Mouse (Mus musculus): ENCODE measurements around the gene Hoxd13. TPM values are rescaled to one million over a fixed set of nuclear protein-coding genes. Genes with fewer than 3 reads are reported as not detected.

Gene Hoxd13
- polyA plus RNA-seq, 1 experiment from 2014 or later, result 59.8 TPM

DNA sequence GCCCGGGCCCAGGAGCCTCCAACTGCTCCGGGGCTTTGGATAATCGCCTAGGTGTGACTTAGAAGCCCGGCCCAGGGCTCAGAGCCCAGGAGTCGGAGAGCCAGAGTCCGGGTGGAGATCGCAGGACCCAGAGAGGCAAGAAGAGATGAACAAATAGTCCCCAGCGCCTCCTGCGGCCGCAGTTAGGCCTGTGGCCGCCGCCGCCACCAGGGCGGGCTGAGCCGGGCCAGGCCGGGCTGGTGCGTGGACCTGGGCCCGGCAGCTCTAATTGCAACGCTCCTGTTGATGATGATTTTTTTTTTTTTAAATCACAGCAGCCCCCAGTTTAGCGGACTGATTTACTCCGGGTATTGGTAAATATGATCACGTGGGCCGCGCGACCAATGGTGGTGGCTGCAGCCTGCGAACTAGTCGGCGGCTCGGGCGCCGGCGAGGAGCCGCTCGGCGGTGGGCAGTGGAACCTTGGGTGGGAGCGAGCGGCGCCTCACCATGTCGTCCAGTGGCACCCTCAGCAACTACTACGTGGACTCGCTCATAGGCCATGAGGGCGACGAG, 29.5 kb downstream of the Hoxd13 start, which contains the start of gene Hoxd9:
TSS of gene Hoxd9 (plus strand) at position 161 of the 555 bp plus-strand sequence.
- Histone ChIP-seq H3K9me3 (ENCODE audit: control insufficient read depth, low read length) (no peaks in the 10 kb centered on the region), H3K9ac (ENCODE audit: low read length) (peak within 1 kb of the TSS; percentile 97), H3K27ac (replicated peaks; ENCODE audit: low read depth, low read length) (peak within 1 kb of the TSS; percentile 98), H3K36me3 (ENCODE audit: control insufficient read depth, insufficient read depth, low read length) (no peaks in the 10 kb centered on the region), H3K27me3 (ENCODE audit: control insufficient read depth, insufficient read depth, low read length) (no peaks in the 10 kb centered on the region; the same call in 1 of the 2 replicates), H3K4me3 (ENCODE audit: low read depth, low read length) (peak within 1 kb of the TSS; percentile 71), H3K4me1 (ENCODE audit: control insufficient read depth, insufficient read depth, low read length) (peaks cover 38% of the 10 kb centered on the region), H3K4me2 (ENCODE audit: low read depth, severe bottlenecking) (peak within 1 kb of the TSS; percentile 93)
- peak; percentile 87 for DNase-seq (ENCODE audit: low spot score)
- ATAC-seq (ENCODE audit: insufficient number of reproducible peaks, low FRiP score, low TSS enrichment, low read depth), result peak; percentile 51
- under 1% methylated on average over 43 of the region's 43 CpGs for WGBS

GRCm38 (mm10) chr2:74698201-74699052, 30.3 kb downstream of the Hoxd13 start:
- peak overlapping the region; percentile 98 for H3K27ac ChIP-seq (replicated peaks; ENCODE audit: low read depth, low read length)
- DNase-seq (ENCODE audit: low spot score) (peak; percentile 83), ATAC-seq (ENCODE audit: insufficient number of reproducible peaks, low FRiP score, low TSS enrichment, low read depth) (peak; percentile 38; the same call in 1 of the 2 replicates)
- H3K4me2 ChIP-seq (ENCODE audit: low read depth, severe bottlenecking), result peak overlapping the region; percentile 93
- peak overlapping the region; percentile 71 for H3K4me3 ChIP-seq (ENCODE audit: low read depth, low read length)
- H3K9me3 ChIP-seq (ENCODE audit: control insufficient read depth, low read length), result no peaks in the 10 kb centered on the region
- H3K27me3 ChIP-seq (ENCODE audit: control insufficient read depth, insufficient read depth, low read length), result no peaks in the 10 kb centered on the region; the same call in 1 of the 2 replicates
- H3K36me3 ChIP-seq (ENCODE audit: control insufficient read depth, insufficient read depth, low read length), result no peaks in the 10 kb centered on the region
- WGBS, result under 1% methylated on average over 80 of the region's 86 CpGs
- H3K9ac ChIP-seq (ENCODE audit: low read length), result peak overlapping the region; percentile 97
- peaks cover 38% of the 10 kb centered on the region for H3K4me1 ChIP-seq (ENCODE audit: control insufficient read depth, insufficient read depth, low read length)

GRCm38 (mm10) chr2:74699053-74699430, 30.9 kb downstream of the Hoxd13 start:
- Histone ChIP-seq H3K4me3 (ENCODE audit: low read depth, low read length) (peak overlapping the region; percentile 71), H3K27ac (replicated peaks; ENCODE audit: low read depth, low read length) (peak overlapping the region; percentile 98), H3K9ac (ENCODE audit: low read length) (peak overlapping the region; percentile 97), H3K36me3 (ENCODE audit: control insufficient read depth, insufficient read depth, low read length) (no peaks in the 10 kb centered on the region), H3K27me3 (ENCODE audit: control insufficient read depth, insufficient read depth, low read length) (no peaks in the 10 kb centered on the region; the same call in 1 of the 2 replicates), H3K4me2 (ENCODE audit: low read depth, severe bottlenecking) (peak overlapping the region; percentile 93), H3K4me1 (ENCODE audit: control insufficient read depth, insufficient read depth, low read length) (peaks cover 42% of the 10 kb centered on the region), H3K9me3 (ENCODE audit: control insufficient read depth, low read length) (no peaks in the 10 kb centered on the region)
- WGBS, result under 1% methylated on average over 17 of the region's 17 CpGs
- peak; percentile 77 for DNase-seq (ENCODE audit: low spot score)
- ATAC-seq (ENCODE audit: insufficient number of reproducible peaks, low FRiP score, low TSS enrichment, low read depth), result peak; percentile 6; the same call in 1 of the 2 replicates

GRCm38 (mm10) chr2:74699664-74700545, 31.8 kb downstream of the Hoxd13 start:
- peak overlapping the region; percentile 98 for H3K27ac ChIP-seq (replicated peaks; ENCODE audit: low read depth, low read length)
- 4% methylated on average over 23 of the region's 23 CpGs for WGBS
- peak overlapping the region; percentile 97 for H3K9ac ChIP-seq (ENCODE audit: low read length)
- no peaks in the 10 kb centered on the region for H3K36me3 ChIP-seq (ENCODE audit: control insufficient read depth, insufficient read depth, low read length)
- peak overlapping the region; percentile 93 for H3K4me2 ChIP-seq (ENCODE audit: low read depth, severe bottlenecking)
- H3K27me3 ChIP-seq (ENCODE audit: control insufficient read depth, insufficient read depth, low read length), result no peaks in the 10 kb centered on the region; the same call in 1 of the 2 replicates
- peak overlapping the region; percentile 71 for H3K4me3 ChIP-seq (ENCODE audit: low read depth, low read length)
- peak; percentile 68 for DNase-seq (ENCODE audit: low spot score)
- H3K9me3 ChIP-seq (ENCODE audit: control insufficient read depth, low read length), result no peaks in the 10 kb centered on the region
- no peak for ATAC-seq (ENCODE audit: insufficient number of reproducible peaks, low FRiP score, low TSS enrichment, low read depth)
- H3K4me1 ChIP-seq (ENCODE audit: control insufficient read depth, insufficient read depth, low read length), result peaks cover 42% of the 10 kb centered on the region

DNA sequence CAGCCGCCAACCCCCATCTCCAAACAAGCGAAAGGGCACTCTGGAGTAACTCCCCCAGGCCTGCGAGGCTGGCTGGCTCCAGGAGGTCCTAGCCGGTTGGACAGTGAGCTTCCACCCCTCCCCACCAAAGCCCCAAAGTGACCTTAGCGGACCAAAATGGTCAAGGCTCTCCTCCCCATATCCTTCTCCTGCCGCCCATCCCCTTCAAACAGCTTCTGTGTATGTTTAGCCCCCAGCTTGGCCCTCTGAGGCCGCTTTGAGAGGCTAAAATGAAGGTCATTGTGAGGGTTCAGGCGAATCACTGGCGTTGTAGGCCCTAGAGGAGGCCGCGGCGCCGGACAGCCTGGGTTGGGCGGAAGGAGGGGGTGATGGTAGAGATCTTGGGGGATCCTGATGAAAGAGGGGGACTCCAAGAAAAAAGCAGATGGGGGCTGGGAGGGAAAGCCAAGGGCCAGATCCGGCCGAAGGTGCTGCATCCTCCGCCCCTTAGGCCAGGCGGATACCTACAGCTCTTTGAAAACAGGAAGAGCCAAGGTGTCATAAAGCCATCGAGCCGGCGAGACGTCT, 32.5 kb downstream of the Hoxd13 start:
- 2% methylated on average over 22 of the region's 22 CpGs for WGBS
- Histone ChIP-seq H3K27ac (replicated peaks; ENCODE audit: low read depth, low read length) (peak overlapping the region; percentile 98), H3K27me3 (ENCODE audit: control insufficient read depth, insufficient read depth, low read length) (no peaks in the 10 kb centered on the region; the same call in 1 of the 2 replicates), H3K4me1 (ENCODE audit: control insufficient read depth, insufficient read depth, low read length) (peaks cover 36% of the 10 kb centered on the region), H3K36me3 (ENCODE audit: control insufficient read depth, insufficient read depth, low read length) (no peaks in the 10 kb centered on the region), H3K9me3 (ENCODE audit: control insufficient read depth, low read length) (no peaks in the 10 kb centered on the region), H3K9ac (ENCODE audit: low read length) (peak overlapping the region; percentile 97), H3K4me3 (ENCODE audit: low read depth, low read length) (peak overlapping the region; percentile 71), H3K4me2 (ENCODE audit: low read depth, severe bottlenecking) (peak overlapping the region; percentile 93)
- no peak for DNase-seq (ENCODE audit: low spot score)
- no peak for ATAC-seq (ENCODE audit: insufficient number of reproducible peaks, low FRiP score, low TSS enrichment, low read depth)

DNA sequence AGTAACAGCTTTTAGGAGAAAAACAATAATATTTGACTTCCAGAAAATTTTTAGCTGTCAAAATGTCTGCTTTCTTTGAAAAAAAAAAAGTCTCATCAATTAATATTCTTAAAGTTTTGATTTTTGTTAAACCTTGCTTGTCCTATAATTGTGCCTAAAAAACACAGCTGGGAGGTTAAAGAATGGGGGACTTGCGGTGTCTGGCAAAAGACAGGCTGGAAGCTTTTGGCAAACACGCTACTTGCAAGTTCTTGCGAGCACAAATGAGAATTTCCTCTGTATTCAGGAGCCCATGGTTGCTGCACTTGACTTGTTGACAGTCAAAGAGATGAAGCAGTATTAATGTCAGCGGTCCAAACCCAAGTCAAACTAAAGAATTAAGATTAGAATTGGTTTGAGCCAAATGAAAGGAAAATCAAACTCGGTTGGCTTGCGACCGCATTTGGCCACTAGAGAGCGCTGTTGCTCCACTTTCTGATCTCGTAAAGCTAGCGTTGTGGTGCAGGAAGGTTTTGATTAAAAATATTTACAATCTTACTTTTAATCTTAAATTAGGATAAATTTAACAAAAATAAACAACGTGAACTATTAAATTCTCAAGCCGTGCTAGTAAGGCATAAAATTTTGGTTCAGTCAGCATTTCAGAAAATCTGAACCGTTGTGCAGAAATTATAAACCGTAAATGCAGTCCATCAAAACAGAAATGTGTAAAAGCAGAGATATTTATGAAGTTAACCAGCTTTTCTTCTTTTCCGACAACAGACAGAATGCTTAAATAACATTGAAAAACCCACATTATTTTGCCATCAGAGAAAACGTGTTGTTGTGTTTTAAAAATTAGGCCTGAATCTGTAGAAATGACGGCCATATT, 34.1 kb downstream of the Hoxd13 start:
- H3K4me3 ChIP-seq (ENCODE audit: low read depth, low read length), result no peak overlapping the region
- 7% methylated on average over 17 of the region's 17 CpGs for WGBS
- H3K27ac ChIP-seq (replicated peaks; ENCODE audit: low read depth, low read length), result no peak overlapping the region
- no peaks in the 10 kb centered on the region for H3K36me3 ChIP-seq (ENCODE audit: control insufficient read depth, insufficient read depth, low read length)
- peak overlapping the region; percentile 37 for H3K4me2 ChIP-seq (ENCODE audit: low read depth, severe bottlenecking)
- ATAC-seq (ENCODE audit: insufficient number of reproducible peaks, low FRiP score, low TSS enrichment, low read depth), result no peak
- H3K27me3 ChIP-seq (ENCODE audit: control insufficient read depth, insufficient read depth, low read length), result no peaks in the 10 kb centered on the region
- H3K9ac ChIP-seq (ENCODE audit: low read length), result no peak overlapping the region
- DNase-seq (ENCODE audit: low spot score), result peak; percentile 92
- H3K9me3 ChIP-seq (ENCODE audit: control insufficient read depth, low read length), result no peaks in the 10 kb centered on the region
- H3K4me1 ChIP-seq (ENCODE audit: control insufficient read depth, insufficient read depth, low read length), result peaks cover 25% of the 10 kb centered on the region

DNA sequence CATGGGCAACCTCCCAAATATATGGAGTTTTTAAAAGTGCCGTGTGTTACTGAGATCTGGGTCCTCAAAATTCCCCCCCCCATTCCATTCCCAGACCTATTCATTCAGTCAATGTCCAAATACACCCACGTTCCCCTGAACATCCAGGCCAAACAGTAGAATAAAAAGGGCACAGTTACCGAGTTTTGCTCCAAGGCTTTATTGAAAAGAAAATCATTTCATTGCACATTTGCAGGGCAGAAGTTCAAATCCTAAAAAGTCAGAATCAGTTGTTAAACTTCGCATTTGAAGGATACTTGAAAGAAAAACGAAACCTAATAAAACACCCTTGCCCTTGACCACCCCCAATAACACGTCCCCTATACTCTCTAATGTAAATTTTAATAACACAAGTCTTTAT, 34.7 kb downstream of the Hoxd13 start:
- ATAC-seq (ENCODE audit: insufficient number of reproducible peaks, low FRiP score, low TSS enrichment, low read depth), result no peak
- Histone ChIP-seq H3K9me3 (ENCODE audit: control insufficient read depth, low read length) (no peaks in the 10 kb centered on the region), H3K4me2 (ENCODE audit: low read depth, severe bottlenecking) (no peak overlapping the region), H3K4me1 (ENCODE audit: control insufficient read depth, insufficient read depth, low read length) (peaks cover 24% of the 10 kb centered on the region), H3K27ac (replicated peaks; ENCODE audit: low read depth, low read length) (no peak overlapping the region), H3K27me3 (ENCODE audit: control insufficient read depth, insufficient read depth, low read length) (no peaks in the 10 kb centered on the region), H3K9ac (ENCODE audit: low read length) (no peak overlapping the region), H3K4me3 (ENCODE audit: low read depth, low read length) (no peak overlapping the region), H3K36me3 (ENCODE audit: control insufficient read depth, insufficient read depth, low read length) (no peaks in the 10 kb centered on the region)
- 11% methylated on average over 6 of the region's 6 CpGs for WGBS
- no peak for DNase-seq (ENCODE audit: low spot score)

Measured in limb, embryonic 11.5 days (tissue).